Mouse (Mus musculus) E14TG2a.4 (cell line): Measurements from ENCODE around the gene 4930469K13Rik.

Experiments
- CTCF ChIP-seq: conservative IDR thresholded peaks from 2 replicates; pipeline ENCODE4 v1.5.1; 2014; ENCODE audit warnings: low read length
- POU5F1 ChIP-seq: IDR thresholded peaks from 2 replicates; pipeline ENCODE4 v1.6.1; 2014; ENCODE audit warnings: low read length, borderline replicate concordance

DNA sequence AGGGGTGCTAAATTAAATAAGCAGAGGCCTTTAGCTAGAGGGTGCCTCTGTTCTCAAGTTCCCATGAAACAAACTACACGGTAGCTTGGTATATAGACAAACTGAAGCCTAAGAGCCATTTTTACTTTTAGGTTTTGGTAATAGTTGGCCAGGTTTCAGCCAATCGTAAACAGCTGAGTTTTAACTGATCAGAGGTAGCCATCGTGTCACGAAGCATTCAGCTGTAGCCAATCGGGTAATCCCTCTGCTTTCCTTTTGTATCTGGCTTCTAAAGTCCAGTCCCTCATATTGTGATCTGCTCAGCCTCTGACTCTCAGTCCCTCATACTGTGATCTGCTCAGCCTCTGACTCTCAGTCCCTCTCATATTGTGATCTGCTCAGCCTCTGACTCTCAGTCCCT lies 68.7 kb downstream of the 4930469K13Rik start:
- no peak for TF ChIP-seq CTCF
- no peak for TF ChIP-seq POU5F1
